Mouse (Mus musculus): ENCODE measurements around the gene Copg2. TPM values are rescaled to one million over a fixed set of nuclear protein-coding genes. Genes with fewer than 3 reads are reported as not detected.

The Copg2 gene
- polyA plus RNA-seq, 1 experiment from 2014 or later, result 34.5 TPM

DNA sequence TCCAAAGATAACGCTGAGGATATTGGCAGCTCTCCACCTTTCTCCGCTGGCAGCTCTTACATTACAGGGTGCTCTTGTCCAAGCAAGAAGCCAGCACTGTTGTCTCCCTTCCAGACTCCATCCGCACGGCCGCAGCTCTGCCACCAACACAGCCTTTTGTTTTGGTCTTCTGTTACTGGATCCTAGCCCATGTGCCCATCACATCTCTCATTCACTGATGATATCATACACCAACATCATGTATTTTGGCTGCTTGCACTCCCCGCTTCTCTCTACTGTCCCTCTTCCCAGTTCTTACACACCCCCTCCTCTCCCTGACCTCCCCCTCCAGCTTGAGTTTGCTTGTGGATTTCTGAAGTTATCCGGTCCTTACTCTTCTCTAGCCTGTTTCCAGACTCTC is 179.8 kb downstream of the Copg2 start:
- no peak overlapping the region for H3K27ac ChIP-seq (ENCODE audit: low read depth, low read length)
- ATAC-seq (replicated peaks; ENCODE audit: insufficient number of reproducible peaks, low FRiP score, low TSS enrichment), result no peak
- no peak overlapping the region for H3K4me3 ChIP-seq (ENCODE audit: low read depth, low read length)
- 78% methylated on average over 7 of the region's 7 CpGs for WGBS (ENCODE audit: insufficient replicate concordance)
- 0 out of 2 replicates have a peak, but pooled peaks cover 2% of the 10 kb centered on the region for H3K4me1 ChIP-seq (ENCODE audit: control insufficient read depth, insufficient read depth, low read length)
- no peaks in the 10 kb centered on the region for H3K36me3 ChIP-seq (ENCODE audit: control insufficient read depth, insufficient read depth, low read length)
- H3K4me2 ChIP-seq, result no peak overlapping the region
- no peaks in the 10 kb centered on the region for H3K27me3 ChIP-seq (ENCODE audit: control insufficient read depth, insufficient read depth, low read length)
- H3K9ac ChIP-seq (ENCODE audit: low read depth, low read length), result no peak overlapping the region
- H3K9me3 ChIP-seq (replicated peaks; ENCODE audit: control insufficient read depth, low read length), result no peaks in the 10 kb centered on the region

DNA sequence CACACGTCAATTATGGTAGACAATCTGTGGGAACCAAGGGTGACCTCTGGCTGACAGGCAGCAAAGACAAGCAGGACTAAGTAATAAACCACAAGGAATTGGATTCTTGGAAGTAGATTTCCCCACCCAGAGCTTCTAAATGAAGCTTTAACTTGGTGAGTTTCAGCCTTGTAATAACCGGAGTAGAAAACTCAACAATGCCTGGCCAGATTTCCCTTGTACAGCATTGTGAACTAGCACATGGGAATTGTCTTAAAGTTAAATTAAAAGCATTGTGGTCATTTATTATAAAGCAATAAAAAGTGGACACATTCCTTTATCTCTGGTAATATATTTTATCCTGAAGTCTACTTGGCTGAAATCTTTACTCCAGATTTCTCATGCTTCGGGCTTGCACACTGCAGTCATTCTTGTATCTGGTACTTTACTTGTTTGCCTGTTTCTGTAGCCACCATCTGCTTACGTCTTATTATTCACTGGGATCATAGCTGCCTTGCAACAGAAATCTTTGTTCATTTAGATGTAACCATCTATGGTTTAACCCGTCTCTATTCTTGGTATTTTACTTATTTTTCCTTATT is 181.6 kb downstream of the Copg2 start:
- ATAC-seq (replicated peaks; ENCODE audit: insufficient number of reproducible peaks, low FRiP score, low TSS enrichment), result no peak
- H3K4me3 ChIP-seq (ENCODE audit: low read depth, low read length), result no peak overlapping the region
- no peak overlapping the region for H3K9ac ChIP-seq (ENCODE audit: low read depth, low read length)
- H3K9me3 ChIP-seq (replicated peaks; ENCODE audit: control insufficient read depth, low read length), result no peaks in the 10 kb centered on the region
- peaks cover 11% of the 10 kb centered on the region for H3K4me1 ChIP-seq (ENCODE audit: control insufficient read depth, insufficient read depth, low read length)
- no peak overlapping the region for H3K4me2 ChIP-seq
- WGBS (ENCODE audit: insufficient replicate concordance), result 81% methylated on average over 5 of the region's 5 CpGs
- H3K27me3 ChIP-seq (ENCODE audit: control insufficient read depth, insufficient read depth, low read length), result no peaks in the 10 kb centered on the region
- H3K27ac ChIP-seq (ENCODE audit: low read depth, low read length), result no peak overlapping the region
- no peaks in the 10 kb centered on the region for H3K36me3 ChIP-seq (ENCODE audit: control insufficient read depth, insufficient read depth, low read length)

DNA sequence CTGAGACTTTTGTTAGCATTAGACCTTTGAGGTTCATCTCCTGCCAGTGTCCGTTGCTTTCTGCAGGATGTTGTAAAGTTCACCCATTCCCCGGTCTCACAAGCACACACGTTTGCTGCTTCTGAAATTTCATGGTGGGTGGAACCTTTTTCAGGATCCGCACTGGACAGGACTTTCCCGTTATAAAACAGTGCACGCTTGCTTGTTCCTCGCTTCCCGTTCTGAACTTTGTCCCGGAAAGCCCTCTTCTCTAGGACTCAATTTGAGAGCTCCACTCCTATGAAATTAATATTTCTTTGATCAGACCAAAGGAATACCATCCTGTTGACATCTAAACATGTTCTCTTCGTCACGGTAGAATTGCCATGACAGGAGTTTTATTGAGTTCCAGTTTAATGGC is 182.7 kb downstream of the Copg2 start:
- Histone ChIP-seq H3K9ac (ENCODE audit: low read depth, low read length) (no peak overlapping the region), H3K4me1 (ENCODE audit: control insufficient read depth, insufficient read depth, low read length) (peaks cover 11% of the 10 kb centered on the region), H3K27me3 (ENCODE audit: control insufficient read depth, insufficient read depth, low read length) (no peaks in the 10 kb centered on the region), H3K4me3 (ENCODE audit: low read depth, low read length) (no peak overlapping the region), H3K27ac (ENCODE audit: low read depth, low read length) (no peak overlapping the region), H3K4me2 (no peak overlapping the region), H3K9me3 (replicated peaks; ENCODE audit: control insufficient read depth, low read length) (no peaks in the 10 kb centered on the region), H3K36me3 (ENCODE audit: control insufficient read depth, insufficient read depth, low read length) (no peaks in the 10 kb centered on the region)
- no peak for ATAC-seq (replicated peaks; ENCODE audit: insufficient number of reproducible peaks, low FRiP score, low TSS enrichment)
- 84% methylated on average over 11 of the region's 11 CpGs for WGBS (ENCODE audit: insufficient replicate concordance)

DNA sequence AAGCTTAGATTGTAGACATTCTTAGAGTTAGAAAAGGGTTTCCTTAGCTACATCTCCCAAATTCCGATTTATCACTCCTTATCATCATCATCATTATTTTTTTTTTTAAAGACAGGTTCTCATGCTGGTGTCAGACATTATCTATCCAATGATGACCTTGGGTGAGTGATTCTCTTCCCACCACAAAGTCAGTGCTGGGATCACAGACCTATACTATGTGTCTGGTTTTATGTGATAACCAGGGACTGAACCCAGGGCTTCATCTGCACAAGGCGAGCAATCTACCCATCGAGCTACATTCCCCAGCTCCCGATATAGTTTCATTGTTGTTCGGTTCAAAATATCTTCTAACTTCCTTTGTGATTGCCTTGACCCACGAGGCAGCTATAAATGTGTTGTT is 183.1 kb downstream of the Copg2 start:
- H3K4me2 ChIP-seq, result no peak overlapping the region

DNA sequence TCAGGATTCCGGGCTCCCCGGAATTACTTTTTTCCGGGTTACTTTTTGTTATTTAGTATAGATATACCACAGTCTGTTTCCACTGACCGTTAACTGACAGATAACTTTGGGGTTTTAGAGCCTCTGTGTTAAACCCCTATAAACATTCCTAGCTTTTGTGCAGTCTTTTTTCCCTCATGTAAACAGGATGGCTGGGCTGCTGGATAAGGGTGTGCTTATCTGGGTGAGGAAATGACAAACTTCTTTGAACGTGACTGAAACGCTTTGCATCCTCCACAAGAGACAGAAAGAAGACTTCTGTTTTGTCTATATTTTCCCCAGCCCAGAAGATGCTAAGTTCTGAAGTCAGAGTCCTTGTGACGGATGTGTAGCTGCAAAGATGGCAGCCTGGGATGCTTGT is 184.1 kb downstream of the Copg2 start:
- Histone ChIP-seq H3K27ac (ENCODE audit: low read depth, low read length) (peak overlapping the region; percentile 57; the same call in 1 of the 2 replicates), H3K36me3 (ENCODE audit: control insufficient read depth, insufficient read depth, low read length) (no peaks in the 10 kb centered on the region), H3K9ac (ENCODE audit: low read depth, low read length) (no peak overlapping the region), H3K4me3 (ENCODE audit: low read depth, low read length) (no peak overlapping the region), H3K4me2 (no peak overlapping the region), H3K4me1 (ENCODE audit: control insufficient read depth, insufficient read depth, low read length) (peaks cover 11% of the 10 kb centered on the region), H3K9me3 (replicated peaks; ENCODE audit: control insufficient read depth, low read length) (no peaks in the 10 kb centered on the region), H3K27me3 (ENCODE audit: control insufficient read depth, insufficient read depth, low read length) (no peaks in the 10 kb centered on the region)
- WGBS (ENCODE audit: insufficient replicate concordance), result 43% methylated on average over 7 of the region's 7 CpGs
- no peak for ATAC-seq (replicated peaks; ENCODE audit: insufficient number of reproducible peaks, low FRiP score, low TSS enrichment)

More for the DNA sequence above, 183.1 kb downstream of the Copg2 start:
- WGBS (ENCODE audit: insufficient replicate concordance), result 64% methylated on average over 6 of the region's 6 CpGs
- Histone ChIP-seq H3K9ac (ENCODE audit: low read depth, low read length) (no peak overlapping the region), H3K9me3 (replicated peaks; ENCODE audit: control insufficient read depth, low read length) (no peaks in the 10 kb centered on the region), H3K27ac (ENCODE audit: low read depth, low read length) (no peak overlapping the region), H3K27me3 (ENCODE audit: control insufficient read depth, insufficient read depth, low read length) (no peaks in the 10 kb centered on the region), H3K4me1 (ENCODE audit: control insufficient read depth, insufficient read depth, low read length) (peaks cover 11% of the 10 kb centered on the region), H3K36me3 (ENCODE audit: control insufficient read depth, insufficient read depth, low read length) (no peaks in the 10 kb centered on the region), H3K4me3 (ENCODE audit: low read depth, low read length) (no peak overlapping the region)
- ATAC-seq (replicated peaks; ENCODE audit: insufficient number of reproducible peaks, low FRiP score, low TSS enrichment), result no peak

DNA sequence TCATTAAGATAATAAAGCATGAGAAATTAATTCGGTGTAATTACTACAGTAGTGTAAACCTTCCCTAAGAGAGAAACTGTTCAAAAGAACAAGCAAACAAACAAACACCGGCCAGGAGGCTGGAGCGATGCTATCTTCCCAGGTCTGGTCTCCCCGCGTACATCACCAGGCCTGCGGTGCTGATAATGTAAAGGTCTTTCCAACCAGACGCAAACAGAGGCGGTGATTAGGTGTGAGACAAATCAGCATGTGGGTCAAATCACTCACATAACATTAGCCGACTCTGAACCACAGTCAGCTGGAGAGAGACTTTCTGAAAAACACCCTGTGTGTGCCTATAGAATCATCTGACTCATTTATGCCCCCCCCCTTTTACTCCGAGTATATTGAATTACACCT is 185.2 kb downstream of the Copg2 start:
- H3K4me2 ChIP-seq, result no peak overlapping the region
- H3K36me3 ChIP-seq (ENCODE audit: control insufficient read depth, insufficient read depth, low read length), result no peaks in the 10 kb centered on the region
- no peak overlapping the region for H3K4me3 ChIP-seq (ENCODE audit: low read depth, low read length)
- no peaks in the 10 kb centered on the region for H3K27me3 ChIP-seq (ENCODE audit: control insufficient read depth, insufficient read depth, low read length)
- H3K9me3 ChIP-seq (replicated peaks; ENCODE audit: control insufficient read depth, low read length), result no peaks in the 10 kb centered on the region
- no peak overlapping the region for H3K27ac ChIP-seq (ENCODE audit: low read depth, low read length)
- ATAC-seq (replicated peaks; ENCODE audit: insufficient number of reproducible peaks, low FRiP score, low TSS enrichment), result no peak
- WGBS (ENCODE audit: insufficient replicate concordance), result 28% methylated on average over 10 of the region's 10 CpGs
- H3K9ac ChIP-seq (ENCODE audit: low read depth, low read length), result no peak overlapping the region
- H3K4me1 ChIP-seq (ENCODE audit: control insufficient read depth, insufficient read depth, low read length), result peaks cover 11% of the 10 kb centered on the region

DNA sequence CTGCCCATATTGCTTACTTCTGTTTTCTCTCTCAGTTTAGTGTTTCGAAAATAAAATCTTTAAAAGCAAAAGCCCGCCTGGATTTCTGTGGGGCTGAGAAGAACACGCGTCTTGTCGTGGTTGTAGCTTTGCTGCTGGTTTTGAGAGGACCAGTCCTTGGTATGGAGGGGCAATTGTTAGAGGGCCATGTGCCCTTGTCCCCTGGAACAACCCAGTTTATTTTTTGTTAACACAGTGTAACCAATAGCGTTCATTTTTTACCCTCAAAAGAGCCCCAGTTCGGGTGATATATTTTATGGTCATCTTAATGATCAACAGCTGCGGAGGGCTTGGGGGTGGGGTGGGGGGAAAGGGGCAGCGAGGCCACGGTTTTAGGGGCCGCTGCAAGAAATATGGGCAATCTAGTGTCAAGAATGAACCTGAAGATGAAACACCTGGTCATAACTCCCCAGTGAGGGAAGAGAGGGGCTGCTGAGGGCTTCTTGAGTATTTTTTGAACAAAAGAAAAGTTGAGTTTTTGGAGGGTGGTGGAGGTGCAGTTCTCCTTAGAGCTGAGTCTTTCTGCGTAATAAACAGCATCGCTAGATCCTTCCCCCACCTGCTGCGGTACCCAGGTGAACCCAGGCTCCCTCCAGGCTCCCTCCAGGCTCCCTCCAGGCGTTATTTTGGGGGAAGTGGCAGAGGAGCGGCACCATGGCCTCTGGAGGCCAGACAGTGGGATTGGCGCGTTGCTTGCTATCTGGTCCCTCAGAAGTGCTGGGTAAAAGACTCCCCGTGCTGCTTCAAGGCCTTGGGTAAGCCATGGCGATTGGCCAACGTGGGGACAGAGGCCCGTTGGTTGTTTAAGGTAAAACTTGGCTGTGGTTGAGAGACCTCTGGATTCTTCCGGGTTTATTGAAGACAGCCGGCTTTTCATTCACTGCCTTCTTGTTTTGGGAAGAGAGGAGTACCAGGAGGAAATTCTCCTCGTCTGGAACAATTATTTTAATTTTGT is 185.9 kb downstream of the Copg2 start:
- no peaks in the 10 kb centered on the region for H3K27me3 ChIP-seq (ENCODE audit: control insufficient read depth, insufficient read depth, low read length)
- 57% methylated on average over 25 of the region's 25 CpGs for WGBS (ENCODE audit: insufficient replicate concordance)
- H3K4me2 ChIP-seq, result no peak overlapping the region
- H3K4me1 ChIP-seq (ENCODE audit: control insufficient read depth, insufficient read depth, low read length), result peaks cover 11% of the 10 kb centered on the region
- no peaks in the 10 kb centered on the region for H3K9me3 ChIP-seq (replicated peaks; ENCODE audit: control insufficient read depth, low read length)
- H3K9ac ChIP-seq (ENCODE audit: low read depth, low read length), result no peak overlapping the region
- no peaks in the 10 kb centered on the region for H3K36me3 ChIP-seq (ENCODE audit: control insufficient read depth, insufficient read depth, low read length)
- no peak for ATAC-seq (replicated peaks; ENCODE audit: insufficient number of reproducible peaks, low FRiP score, low TSS enrichment)
- H3K27ac ChIP-seq (ENCODE audit: low read depth, low read length), result no peak overlapping the region
- H3K4me3 ChIP-seq (ENCODE audit: low read depth, low read length), result no peak overlapping the region

DNA sequence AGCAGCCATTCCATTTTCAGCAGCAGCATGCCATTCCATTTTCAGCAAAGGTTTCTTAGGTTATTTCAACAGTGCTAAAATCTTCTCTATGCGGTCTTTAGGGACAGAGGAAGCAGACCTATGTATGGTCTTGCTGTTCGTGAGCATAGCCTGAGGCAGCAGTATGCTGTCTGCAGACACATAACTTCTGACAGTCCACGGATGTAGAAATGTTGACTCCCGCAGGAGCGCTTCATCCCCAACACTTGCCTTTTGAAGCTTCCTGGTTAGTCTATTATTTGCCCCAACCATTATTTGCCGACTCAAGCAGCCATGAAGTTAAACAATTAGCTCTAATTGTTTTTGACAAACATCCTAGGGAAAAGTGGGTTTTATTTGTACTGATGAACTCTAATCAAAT is 187.5 kb downstream of the Copg2 start:
- no peak for ATAC-seq (replicated peaks; ENCODE audit: insufficient number of reproducible peaks, low FRiP score, low TSS enrichment)
- no peak overlapping the region for H3K4me2 ChIP-seq
- no peaks in the 10 kb centered on the region for H3K9me3 ChIP-seq (replicated peaks; ENCODE audit: control insufficient read depth, low read length)
- H3K27ac ChIP-seq (ENCODE audit: low read depth, low read length), result no peak overlapping the region
- no peak overlapping the region for H3K9ac ChIP-seq (ENCODE audit: low read depth, low read length)
- 62% methylated on average over 6 of the region's 6 CpGs for WGBS (ENCODE audit: insufficient replicate concordance)
- no peak overlapping the region for H3K4me3 ChIP-seq (ENCODE audit: low read depth, low read length)
- peaks cover 11% of the 10 kb centered on the region for H3K4me1 ChIP-seq (ENCODE audit: control insufficient read depth, insufficient read depth, low read length)
- H3K27me3 ChIP-seq (ENCODE audit: control insufficient read depth, insufficient read depth, low read length), result no peaks in the 10 kb centered on the region
- H3K36me3 ChIP-seq (ENCODE audit: control insufficient read depth, insufficient read depth, low read length), result no peaks in the 10 kb centered on the region
